In genomic region chr11:102556031-102556715, GRCm38 (mm10) we compare ENCODE assay signal across 8 mouse cellular contexts. TPM values are rescaled to one million over a fixed set of nuclear protein-coding genes. Genes with fewer than 3 reads are reported as not detected.
DNase-seq lines count a peak whose midpoint lies in the region; ATAC-seq and TF ChIP-seq lines count a peak whose summit lies in the region.

Gene Gpatch8, minus strand, starts transcription at chr11:102556392.

- H3K4me2 ChIP-seq in hindbrain, postnatal 0 days (ENCODE audit: low read depth, low read length) = peak within 1 kb of the TSS; percentile 73

- H3K27ac ChIP-seq in gastrocnemius, adult 2 months = peak within 1 kb of the TSS; percentile 97
- peak within 1 kb of the TSS; percentile 98 for H3K27ac ChIP-seq in hindbrain, postnatal 0 days
- peak within 1 kb of the TSS; percentile 98 for H3K27ac ChIP-seq in left cerebral cortex, adult 2 months

- peaks cover 11% of the 10 kb centered on the region for H3K4me1 ChIP-seq in hindbrain, postnatal 0 days (ENCODE audit: insufficient read depth, low read length)

- peak; percentile 100 for DNase-seq in ZHBTc4 (ENCODE audit: low read depth, low spot score)
- DNase-seq in gastrocnemius, adult 2 months = peak; percentile 97
- peak; percentile 99 for DNase-seq in hindbrain, postnatal 0 days (ENCODE audit: low spot score)
- peak; percentile 92 to 93 for DNase-seq in left cerebral cortex, adult 2 months (ENCODE audit: extremely low spot score in 1 of 2, low spot score in 2 of 2)
- peak; percentile 91 to 94 for DNase-seq in right cerebral cortex, adult 2 months (ENCODE audit: low spot score in 2 of 2)
- peak; percentile 94 for DNase-seq in urinary bladder, postnatal 14 days (ENCODE audit: low spot score)

- peak; percentile 26; the same call in 1 of the 2 replicates for TF ChIP-seq CTCF in gastrocnemius, adult 2 months (IDR thresholded peaks at IDR 0.05)
- 0 out of 2 replicates have a peak, but pooled peaks have one; percentile 1 for TF ChIP-seq CTCF in hindbrain, postnatal 0 days (IDR thresholded peaks at IDR 0.05; ENCODE audit: low read depth)
- no peak; the same call in 1 of the 2 replicates for TF ChIP-seq CTCF in left cerebral cortex, adult 2 months (IDR thresholded peaks at IDR 0.05)

- H3K9me3 ChIP-seq in hindbrain, postnatal 0 days (ENCODE audit: low read length) = no peaks in the 10 kb centered on the region

- H3K36me3 ChIP-seq in hindbrain, postnatal 0 days (ENCODE audit: insufficient read depth, low read length) = no peaks in the 10 kb centered on the region

- ATAC-seq in common myeloid progenitor, adult 5-6 weeks (replicated peaks; ENCODE audit: low read depth, poor library complexity, severe bottlenecking) = peak; percentile 95
- peak; percentile 98 for ATAC-seq in hindbrain, postnatal 0 days
- peak; percentile 99 for ATAC-seq in megakaryocyte, adult 5-6 weeks (ENCODE audit: poor library complexity, severe bottlenecking)

- peak within 1 kb of the TSS; percentile 98 for H3K4me3 ChIP-seq in gastrocnemius, adult 2 months
- H3K4me3 ChIP-seq in hindbrain, postnatal 0 days (ENCODE audit: low read length) = peak within 1 kb of the TSS; percentile 77
- H3K4me3 ChIP-seq in left cerebral cortex, adult 2 months = peak within 1 kb of the TSS; percentile 92

- H3K9ac ChIP-seq in hindbrain, postnatal 0 days (replicated peaks; ENCODE audit: low read length) = peak within 1 kb of the TSS; percentile 87

- WGBS in hindbrain, postnatal 0 days = 1% methylated on average over 47 of the region's 55 CpGs

- intact Hi-C loops in gastrocnemius, adult 2 months (cut with DNase I) = loop anchor here (5.0 to 10.0 kb wide), 2 partner anchors 64 to 261 kb away; partner anchors contain the start of gene Atxn7l3
- intact Hi-C loops in left cerebral cortex, adult 2 months (cut with DNase I) = loop anchor here (5.0 to 10.0 kb wide), 2 partner anchors 69 to 241 kb away; partner anchors contain the start of gene Ubtf

- H3K27me3 ChIP-seq in hindbrain, postnatal 0 days (ENCODE audit: insufficient read depth, low read length) = no peaks in the 10 kb centered on the region

RNA-seq across cellular contexts. Expression of gene Gpatch8, which starts in this region (rescaled TPM):
- 32.6 and 42.1 TPM in 2 replicates for total RNA-seq in common myeloid progenitor, adult 5-6 weeks (2017)
- 10 to 100 TPM; 23.7 to 26.8 TPM for total RNA-seq in gastrocnemius, adult 2 months (2021)
- 21.0 and 21.3 TPM in 2 replicates for total RNA-seq in hindbrain, postnatal 0 days (2014; rRNA removed)
- polyA plus RNA-seq in hindbrain, postnatal 0 days (2015; fragmentation: Nextera tagmentation; extraction: Ambion mirVana) = 48.9 and 50.6 TPM in 2 replicates
- 10 to 100 TPM; 57.1 to 60.5 TPM for total RNA-seq in left cerebral cortex, adult 2 months (2021)
- total RNA-seq in megakaryocyte, adult 5-6 weeks (2015) = 18.9 and 19.8 TPM in 2 replicates
- 21.3 and 31.3 TPM in 2 replicates for total RNA-seq in megakaryocyte, adult 5-6 weeks (2017)

Comparison
In these comparisons a context has a peak if more than half of its experiments do, and no peak if none do; other contexts are left out.
1. Peak in every context shown above with its lines: DNase-seq, ATAC-seq, H3K4me3 ChIP-seq and H3K27ac ChIP-seq.